In genomic region chr10:84754851-84755785, GRCm38 (mm10) we compare ENCODE assay signal across 8 mouse cellular contexts. TPM values are rescaled to one million over a fixed set of nuclear protein-coding genes. Genes with fewer than 3 reads are reported as not detected.
DNase-seq lines count a peak whose midpoint lies in the region; ATAC-seq lines count a peak whose summit lies in the region.

No protein-coding gene starts in this region.

- DNase-seq in frontal cortex, postnatal 14 days (ENCODE audit: low spot score in 2 of 2), result peak; percentile 15 to 21
- no peak for DNase-seq in frontal cortex, postnatal 25 days (ENCODE audit: low spot score in 2 of 2)
- peak; percentile 14 for DNase-seq in urinary bladder, postnatal 14 days (ENCODE audit: low spot score)
- no peak for DNase-seq in urinary bladder, adult 18-20 months (ENCODE audit: low spot score in 2 of 2)

- peak overlapping the region; percentile 90 for H3K4me2 ChIP-seq in hindbrain, embryonic 16.5 days (ENCODE audit: low read length)

- peaks cover 42% of the 10 kb centered on the region for H3K4me1 ChIP-seq in hindbrain, embryonic 16.5 days (ENCODE audit: control insufficient read depth, insufficient read depth, low read depth, low read length)

- peak; percentile 67 for ATAC-seq in hindbrain, embryonic 16.5 days
- 0 out of 2 replicates have a peak, but pooled peaks have one; percentile 40 for ATAC-seq in megakaryocyte-erythroid progenitor cell, adult 5-6 weeks (replicated peaks; ENCODE audit: low FRiP score, low TSS enrichment, poor library complexity, severe bottlenecking)
- ATAC-seq in erythroblast, adult 5-6 weeks (replicated peaks; ENCODE audit: low FRiP score, poor library complexity, severe bottlenecking), result no peak
- no peak for ATAC-seq in activated CD4-positive, CD25-positive, alpha-beta regulatory T cell, adult 4 months

- no peaks in the 10 kb centered on the region for H3K9me3 ChIP-seq in hindbrain, embryonic 16.5 days (ENCODE audit: control insufficient read depth, low read length)

- H3K36me3 ChIP-seq in hindbrain, embryonic 16.5 days (ENCODE audit: control insufficient read depth, insufficient read depth, low read length), result no peaks in the 10 kb centered on the region

- peak overlapping the region; percentile 88 for H3K27ac ChIP-seq in hindbrain, embryonic 16.5 days (ENCODE audit: low read depth, low read length)

- H3K27me3 ChIP-seq in hindbrain, embryonic 16.5 days (replicated peaks; ENCODE audit: control insufficient read depth, insufficient read depth, low read length), result peaks cover 7% of the 10 kb centered on the region

- peak overlapping the region; percentile 52 for H3K4me3 ChIP-seq in hindbrain, embryonic 16.5 days (ENCODE audit: low read length)

- H3K9ac ChIP-seq in hindbrain, embryonic 16.5 days (ENCODE audit: low read depth, low read length), result peak overlapping the region; percentile 66

- 1% methylated on average over 59 of the region's 66 CpGs for WGBS in hindbrain, embryonic 16.5 days

RNA-seq across cellular contexts. Expression of gene Rfx4, which starts 0.7 kb away (rescaled TPM):
- 16.1 and 22.1 TPM in 2 replicates for polyA plus RNA-seq in hindbrain, embryonic 16.5 days (2015; fragmentation: Nextera tagmentation; extraction: Ambion mirVana)
- total RNA-seq in megakaryocyte-erythroid progenitor cell, adult 5-6 weeks (2014; fragmentation: Nextera tagmentation), result not detected in 2 replicates
- total RNA-seq in megakaryocyte-erythroid progenitor cell, adult 5-6 weeks (2017), result not detected in 2 replicates
- 0.77 TPM in 1 of 2 replicates, not detected in the other for total RNA-seq in erythroblast, adult 5-6 weeks (2015; ENCODE audit: low replicate concordance)
- not detected in 2 replicates for total RNA-seq in erythroblast, adult 5-6 weeks (2017; ENCODE audit: low replicate concordance)
- polyA plus RNA-seq in activated CD4-positive, CD25-positive, alpha-beta regulatory T cell, adult 4 months (2017; shearing (Covaris generic)), result not detected

Comparison
In these comparisons a context has a peak if more than half of its experiments do, and no peak if none do; other contexts are left out.
1. DNase-seq: peak in frontal cortex, postnatal 14 days (2 of 2) and urinary bladder, postnatal 14 days (single experiment); none in frontal cortex, postnatal 25 days (0 of 2) and urinary bladder, adult 18-20 months (0 of 2).
2. ATAC-seq: peak in hindbrain, embryonic 16.5 days (single experiment) and megakaryocyte-erythroid progenitor cell, adult 5-6 weeks (single experiment); none in erythroblast, adult 5-6 weeks (single experiment) and activated CD4-positive, CD25-positive, alpha-beta regulatory T cell, adult 4 months (single experiment).